Mouse (Mus musculus) skeletal muscle tissue, postnatal 0 days (tissue): ENCODE data around the gene Obp1a. TPM values are rescaled to one million over a fixed set of nuclear protein-coding genes. Genes with fewer than 3 reads are reported as not detected.

Experiments used
- polyA plus RNA-seq: library from polyadenylated mRNA; unstranded; fragments of >200 nt; fragmentation: Nextera tagmentation; extraction: Ambion mirVana; gene quantifications from 2 replicates; pipeline ENCODE4 v1.2.1, GENCODE M21; 2015

Gene Obp1a
- not detected in 2 replicates for polyA plus RNA-seq

GRCm38 (mm10) chrX:78091274-78091673 is at the start of gene Obp1a:
Gene Obp1a (minus strand): TSS chrX:78091374.

GRCm38 (mm10) chrX:78125167-78125566 is 34.0 kb upstream of the Obp1a start, which contains the start of gene Gm5938:
Gene Gm5938 (plus strand): TSS chrX:78125467.

Other genes with a start within 250 kb of the Obp1a start
- gene Pbsn, start 237.8 kb downstream of the Obp1a start, polyA plus RNA-seq = not detected in 2 replicates
- not detected in 2 replicates for gene Gm14744, start 226.6 kb downstream of the Obp1a start, polyA plus RNA-seq
- not detected in 2 replicates for gene 5430402E10Rik, start 166.3 kb downstream of the Obp1a start, polyA plus RNA-seq
- gene Gm5938, start 34.1 kb upstream of the Obp1a start, polyA plus RNA-seq = not detected in 2 replicates
- gene Obp1b, start 95.4 kb upstream of the Obp1a start, polyA plus RNA-seq = not detected in 2 replicates
- not detected in 2 replicates for gene Gm14743, start 154.5 kb upstream of the Obp1a start, polyA plus RNA-seq